Mouse (Mus musculus) CH12F3 (cell line): Measurements from ENCODE around the gene Prl5a1.

ENCODE experiments used
- in situ Hi-C: fragments of 300-500 bp; cut with MboI; formaldehyde crosslinking; loops from 2 replicates; pipeline ENCODE4 v1.14.3; 2020; ENCODE audit warnings: low sequenced_read_pairs

Prl5a1 gene

DNA sequence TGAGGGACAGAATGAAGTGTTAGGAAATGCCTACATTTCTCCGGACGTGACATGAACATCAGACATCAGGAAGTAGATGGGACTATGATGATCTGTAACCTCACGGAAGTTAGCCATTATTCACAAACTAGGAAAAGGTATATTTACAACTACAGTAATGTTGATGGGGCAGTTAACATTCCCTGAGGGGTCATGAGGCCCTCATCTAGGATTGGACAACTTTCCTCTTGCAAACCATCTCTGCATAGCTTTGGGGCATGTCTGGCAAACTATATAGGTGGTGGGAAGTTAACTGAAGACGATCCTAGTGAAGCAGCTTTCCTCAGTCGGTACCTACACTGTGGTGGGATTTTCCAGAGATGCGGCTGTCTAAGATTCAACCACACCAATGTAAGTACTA, at the start of gene Prl5a1:
TSS of gene Prl5a1 (plus strand) at position 301 of the 400 bp plus-strand sequence.
- in situ Hi-C loops: no loop called here

DNA sequence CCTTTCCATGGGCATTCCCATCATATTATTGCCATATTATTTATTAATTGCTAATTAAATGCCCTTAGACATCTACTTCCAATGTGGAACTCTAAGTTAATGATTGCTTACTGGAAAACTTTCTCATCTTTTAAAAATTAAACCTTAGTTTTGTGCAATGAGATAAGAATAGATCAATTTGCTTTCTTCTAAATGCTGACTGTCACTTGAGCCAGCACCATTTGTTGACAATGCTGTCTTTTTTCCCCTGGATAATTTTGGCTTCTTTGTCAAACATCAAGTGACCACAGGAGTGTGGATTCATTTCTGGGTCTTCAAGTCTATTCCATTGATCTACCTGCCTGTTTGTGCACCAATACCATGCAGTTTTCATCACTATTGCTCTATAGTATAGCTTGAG, 46.1 kb upstream of the Prl5a1 start:
- in situ Hi-C loops: no loop called here

GRCm38 (mm10) chr13:28108536-28108935, 33.7 kb upstream of the Prl5a1 start:
- in situ Hi-C loops: no loop called here

DNA sequence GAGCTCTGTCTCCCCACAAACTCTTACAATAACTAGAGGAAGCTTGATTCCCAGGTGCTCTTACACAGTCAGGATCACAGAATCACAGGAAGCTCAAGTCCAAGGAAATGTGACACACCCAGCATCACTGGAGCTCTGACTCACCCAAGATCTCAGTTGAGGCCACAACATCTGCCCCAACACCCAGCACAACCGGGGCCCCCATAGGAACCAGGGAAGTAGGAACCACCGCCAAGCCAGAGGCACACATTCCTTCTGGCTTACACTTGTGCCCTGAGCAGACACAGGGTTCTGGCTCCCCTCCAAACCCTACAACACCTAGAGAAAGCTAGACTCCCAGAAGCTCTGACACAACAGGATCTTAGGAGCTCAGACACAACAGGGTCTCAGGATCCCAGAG, 9.5 kb upstream of the Prl5a1 start:
- in situ Hi-C loops: no loop called here

- in situ Hi-C loops: no loop called here
These were observed 6.5 kb upstream of the Prl5a1 start for GRCm38 (mm10) chr13:28135790-28136189.
